Mouse (Mus musculus): ENCODE measurements around the gene Wnt8b.

DNA sequence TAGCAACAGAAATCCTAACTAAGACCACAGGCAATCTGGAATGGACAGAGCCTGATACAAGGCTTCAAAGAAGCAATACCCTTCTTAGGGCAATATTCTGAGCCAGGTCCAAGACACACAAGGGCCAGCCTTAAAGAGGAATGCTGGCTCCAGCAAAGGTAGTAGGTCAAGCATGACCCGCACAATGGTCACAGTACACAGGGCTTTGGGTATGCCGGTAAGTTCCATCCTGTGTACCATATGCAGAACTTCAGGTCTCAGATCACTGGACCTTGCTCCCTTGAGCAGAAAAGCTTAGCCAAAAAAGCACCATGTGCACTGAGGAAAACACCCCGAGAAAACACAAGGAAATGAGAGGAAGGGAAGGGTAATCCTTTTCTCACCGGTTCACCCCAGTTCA, 60.0 kb downstream of the Wnt8b start:
- TF ChIP-seq CTCF (IDR thresholded peaks at IDR 0.05; ENCODE audit: insufficient read depth, low read length) = no peak
- TF ChIP-seq POLR2A (IDR thresholded peaks at IDR 0.05; ENCODE audit: borderline replicate concordance, extremely low read depth, low read depth, low read length) = no peak

Measured in lung, adult 2 months (tissue).